Mouse (Mus musculus) adrenal gland, adult 8-10 months (tissue): ENCODE measurements around the gene Htra1. TPM values are rescaled to one million over a fixed set of nuclear protein-coding genes. Genes with fewer than 3 reads are reported as not detected.

Experiments
- DNase-seq: peaks from one replicate; pipeline ENCODE4 v3.0.0; 2022
- total RNA-seq, 4 experiments: library from RNA; stranded (reverse); gene quantifications; 2 replicates each; pipeline ENCODE4 v1.2.4; 2022

The Htra1 gene
- total RNA-seq, 4 experiments from 2014 or later: 33.0 to 88.6 (median 61.0) TPM

DNA sequence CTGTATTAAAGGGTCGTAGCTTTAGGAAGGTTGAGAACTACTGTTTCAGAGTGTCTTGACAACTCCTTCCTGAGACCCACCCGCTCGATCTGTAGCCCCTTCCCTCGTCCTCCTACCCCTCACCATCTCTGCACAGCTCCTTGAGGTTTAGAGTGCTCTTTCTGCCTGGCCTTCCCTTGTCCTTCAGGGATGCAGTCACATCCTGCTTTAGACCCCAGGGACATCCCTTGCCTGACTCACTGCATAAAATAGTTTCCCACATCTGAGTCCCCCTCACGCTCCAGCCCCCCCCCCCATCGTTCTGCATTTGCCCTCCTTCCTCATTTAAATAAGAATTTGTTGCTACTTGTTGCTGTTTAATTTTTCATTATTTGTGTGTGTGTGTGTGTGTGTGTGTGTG, 31.0 kb downstream of the Htra1 start:
- no peak for DNase-seq

- no peak for DNase-seq
Observed at GRCm38 (mm10) chr7:130967901-130968300, 32.0 kb downstream of the Htra1 start.

DNA sequence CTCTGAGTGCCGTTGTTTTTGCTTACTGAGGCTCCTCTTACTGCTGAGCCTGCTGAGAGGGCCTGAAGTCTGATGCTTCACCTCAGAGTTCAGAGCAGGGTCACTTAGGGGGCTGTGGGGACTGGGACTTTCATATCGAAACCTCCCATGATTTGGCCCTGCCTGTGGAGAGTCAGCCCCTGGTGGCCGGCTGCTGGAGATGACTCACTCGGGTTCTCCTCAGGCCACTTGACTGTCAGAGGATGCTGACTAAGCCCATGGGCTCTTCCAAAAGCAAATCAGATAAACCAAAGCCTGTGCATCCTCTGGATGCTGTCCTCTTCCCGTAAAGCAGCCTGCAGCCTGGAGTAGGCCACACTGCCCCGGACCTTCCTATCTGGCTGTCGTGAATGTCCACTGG, 32.6 kb downstream of the Htra1 start:
- peak; percentile 61 for DNase-seq

- DNase-seq: no peak
Observed at GRCm38 (mm10) chr7:130969076-130969475, 33.2 kb downstream of the Htra1 start.

DNA sequence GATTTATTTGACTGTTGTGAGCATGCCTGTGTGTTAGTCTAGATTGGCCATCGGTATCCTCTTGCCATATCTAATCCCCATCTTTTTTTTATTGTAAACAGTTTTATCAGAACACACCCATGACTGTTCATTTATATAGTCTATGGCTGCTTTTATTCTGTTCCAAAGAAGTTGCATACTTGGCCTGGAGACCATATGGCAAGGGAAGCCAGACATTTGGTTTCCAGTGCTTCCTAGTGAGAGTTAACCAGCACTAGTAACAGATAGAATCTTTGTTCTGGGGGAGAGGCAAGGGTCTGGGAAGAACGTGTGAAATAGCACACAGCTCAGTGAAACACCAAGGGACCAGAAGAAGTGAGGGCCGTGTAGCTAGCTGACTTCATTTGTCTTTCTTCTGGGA, 33.6 kb downstream of the Htra1 start:
- DNase-seq: no peak

- DNase-seq: no peak
Observed at GRCm38 (mm10) chr7:130972767-130973166, 36.9 kb downstream of the Htra1 start.

- DNase-seq: peak; percentile 62
Observed at GRCm38 (mm10) chr7:130976305-130976935, 40.5 kb downstream of the Htra1 start.

GRCm38 (mm10) chr7:130977794-130978521, 42.0 kb downstream of the Htra1 start:
- DNase-seq: peak; percentile 86

DNA sequence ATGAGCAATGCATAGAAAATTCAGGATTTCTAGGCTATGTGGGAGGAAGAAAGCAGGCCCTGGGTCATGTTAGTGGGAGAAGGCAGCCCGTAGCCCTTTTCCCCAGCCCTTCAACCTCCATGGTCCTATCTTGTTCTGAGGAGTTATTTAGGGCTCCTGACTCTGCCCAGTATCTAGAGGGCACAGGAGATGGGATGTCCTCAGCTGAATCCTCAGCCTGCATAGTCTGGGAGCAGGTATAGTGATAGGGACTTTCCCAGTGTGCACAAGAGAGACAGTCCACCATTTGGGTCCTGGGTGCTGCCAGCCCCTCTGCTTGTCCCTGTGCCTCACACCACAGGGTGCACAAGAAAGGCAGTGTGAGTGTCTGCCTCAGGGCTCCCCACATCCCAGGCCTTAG, 42.6 kb downstream of the Htra1 start:
- no peak for DNase-seq

- peak; percentile 60 for DNase-seq
Observed at GRCm38 (mm10) chr7:130980130-130980529, 44.2 kb downstream of the Htra1 start.

DNA sequence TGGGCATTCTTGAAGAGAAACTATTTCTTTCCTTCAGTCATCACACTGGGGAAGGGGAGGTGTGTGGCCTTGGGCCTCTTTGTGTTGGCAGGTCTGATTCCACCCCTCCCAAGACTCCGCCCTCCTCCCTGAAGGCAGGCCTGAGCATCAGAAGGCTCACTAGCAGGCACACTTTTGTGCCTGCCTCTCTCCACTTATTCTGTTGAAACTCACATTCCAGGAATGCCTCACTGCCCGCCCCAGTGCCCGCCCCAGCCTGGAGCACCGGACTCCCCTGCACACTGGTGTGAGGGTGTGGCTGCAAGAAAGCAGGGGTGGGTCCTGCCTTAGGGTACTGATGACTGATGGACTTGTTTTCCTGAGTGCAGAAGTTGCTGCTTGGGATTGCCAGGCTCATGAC, 46.5 kb downstream of the Htra1 start:
- no peak for DNase-seq

DNA sequence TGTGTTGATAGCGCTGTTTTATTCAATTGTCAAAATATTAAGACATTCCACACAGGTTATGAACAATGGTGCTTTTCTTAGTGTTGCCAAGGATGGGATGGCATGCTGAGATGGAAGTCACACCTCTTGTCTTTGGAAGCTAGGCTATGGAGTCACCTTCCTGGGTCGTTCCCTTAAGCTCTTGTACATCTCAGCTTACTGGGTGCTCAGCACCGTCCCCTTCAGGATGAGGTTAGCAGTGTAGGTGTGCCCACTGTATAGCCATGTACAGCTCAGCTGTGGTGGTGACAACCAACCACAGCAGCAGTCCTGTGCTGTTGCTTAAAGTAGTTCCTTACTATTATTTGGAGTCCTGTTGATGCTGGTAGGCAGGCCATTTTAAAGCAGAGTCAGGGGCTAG, 47.0 kb downstream of the Htra1 start:
- DNase-seq: no peak

- no peak for DNase-seq
Observed at GRCm38 (mm10) chr7:130984294-130984693, 48.4 kb downstream of the Htra1 start.

DNA sequence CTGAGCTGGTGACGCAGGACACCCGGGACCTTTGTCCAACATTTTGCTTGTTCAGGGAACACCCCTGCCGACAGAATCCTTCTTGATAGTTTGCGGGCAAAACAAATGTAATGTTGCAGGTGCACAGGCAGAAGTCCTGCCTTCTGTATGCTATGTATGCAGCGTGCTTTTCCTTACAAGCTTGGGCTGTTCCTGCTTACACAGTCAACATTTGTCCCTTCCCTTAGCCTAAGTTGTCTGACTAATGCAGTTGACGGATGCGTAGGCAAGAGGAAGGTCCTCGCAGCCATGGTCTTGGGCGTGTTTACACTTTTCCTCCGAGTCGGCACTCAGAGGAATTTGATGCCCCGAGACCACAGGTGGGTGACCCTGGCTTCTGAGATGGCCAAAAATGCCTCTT, 49.3 kb downstream of the Htra1 start:
- no peak for DNase-seq

- peak; percentile 62 for DNase-seq
Observed at GRCm38 (mm10) chr7:130985716-130986115, 49.8 kb downstream of the Htra1 start.

DNA sequence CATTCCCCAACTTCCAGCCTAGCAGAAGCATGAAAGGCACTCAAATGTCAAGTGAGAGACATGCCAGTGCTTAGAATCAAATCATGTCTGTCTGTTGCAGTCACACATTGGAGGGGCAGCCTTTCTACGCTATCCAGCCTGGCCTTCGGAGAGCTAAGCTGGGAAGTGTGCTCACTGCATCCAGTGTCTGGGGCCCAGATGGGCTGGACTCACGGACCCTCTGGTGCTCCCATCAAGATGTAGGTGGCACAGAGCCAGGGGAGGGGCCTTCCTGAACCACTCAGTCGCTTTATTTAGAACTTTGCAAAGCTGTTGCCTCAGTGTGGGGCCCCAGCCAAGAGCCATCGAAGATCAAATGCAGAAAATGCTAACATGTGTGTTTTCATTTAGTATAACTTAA, 52.2 kb downstream of the Htra1 start:
- no peak for DNase-seq

GRCm38 (mm10) chr7:130989371-130989770, 53.5 kb downstream of the Htra1 start:
- DNase-seq: no peak

DNA sequence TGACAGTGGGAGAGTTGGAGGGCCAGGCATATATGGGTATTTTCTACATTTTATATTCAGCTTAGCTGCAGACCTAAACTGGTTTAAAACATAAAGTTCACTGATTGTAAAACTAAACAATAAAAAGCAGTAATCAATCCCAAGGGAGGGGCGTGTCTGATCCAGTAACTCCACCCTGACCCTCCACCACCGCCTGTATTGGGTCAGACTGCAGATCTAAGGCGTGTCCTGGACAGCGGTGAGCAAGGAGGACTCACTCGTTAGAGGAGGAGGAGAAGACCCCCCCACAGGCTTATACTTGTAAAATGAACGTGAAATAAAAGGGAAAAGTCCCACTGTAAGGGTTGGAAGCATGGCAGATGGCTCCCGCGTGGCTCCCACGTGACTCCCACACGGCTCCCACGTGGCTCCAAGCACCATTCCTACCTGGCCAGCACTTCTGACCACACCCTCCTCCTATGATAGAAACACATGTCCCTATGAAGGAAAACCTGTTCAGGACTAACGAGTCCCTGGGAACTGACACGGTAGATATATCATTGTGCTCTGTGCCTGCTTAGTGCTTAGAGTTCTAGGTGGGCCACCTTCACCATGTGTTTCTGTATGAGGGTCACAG, 55.4 kb downstream of the Htra1 start:
- DNase-seq: no peak

- no peak for DNase-seq
Observed at GRCm38 (mm10) chr7:130993907-130994306, 58.0 kb downstream of the Htra1 start.

- no peak for DNase-seq
Observed at GRCm38 (mm10) chr7:131001976-131002726, 66.2 kb downstream of the Htra1 start.

- DNase-seq: no peak
Observed at GRCm38 (mm10) chr7:131004071-131004470, 68.2 kb downstream of the Htra1 start.

DNA sequence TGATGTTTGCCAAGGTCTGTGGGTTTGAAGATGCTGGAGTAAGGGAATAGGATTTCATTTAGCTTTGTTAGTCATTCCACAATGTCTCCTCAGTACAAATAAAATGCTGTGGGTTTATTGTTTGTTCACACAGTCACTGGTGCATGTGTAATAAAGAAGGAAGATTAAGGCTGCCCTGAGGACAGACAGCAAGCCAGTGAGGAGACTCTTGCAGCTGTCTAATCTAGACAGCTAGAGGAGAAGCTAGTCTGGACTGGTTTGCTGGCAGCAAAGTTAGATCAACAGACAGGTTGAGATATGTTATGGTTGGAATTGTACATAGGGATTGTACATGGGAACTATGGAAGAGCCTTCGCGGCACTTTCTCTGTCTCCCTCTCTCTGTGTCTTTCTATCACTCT, 71.3 kb downstream of the Htra1 start:
- no peak for DNase-seq

DNA sequence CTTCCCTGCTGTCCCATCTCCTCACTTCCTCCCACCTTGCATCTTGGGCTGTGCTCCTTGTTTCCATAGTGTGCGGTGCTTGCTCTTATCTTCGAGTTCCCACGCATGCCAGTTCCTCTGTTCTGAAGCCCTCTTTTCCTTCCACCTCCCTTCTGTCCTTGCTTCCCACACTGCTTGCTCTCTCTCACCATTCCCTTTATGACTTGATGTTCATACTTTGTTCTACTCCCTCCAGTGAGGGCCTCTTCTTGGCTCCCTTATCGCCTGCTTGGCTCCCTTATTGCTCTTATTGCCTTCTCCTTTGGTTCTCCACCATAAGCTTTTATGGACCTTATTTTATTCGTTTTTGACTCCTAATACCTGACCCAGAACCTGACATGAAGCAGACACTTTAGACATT, 73.3 kb downstream of the Htra1 start:
- DNase-seq: no peak
